Mouse (Mus musculus): ENCODE measurements around the gene Met. TPM values are rescaled to one million over a fixed set of nuclear protein-coding genes. Genes with fewer than 3 reads are reported as not detected.

Gene Met
- total and polyA plus RNA-seq, 3 experiments = 0.49 TPM; not detected in 2

DNA sequence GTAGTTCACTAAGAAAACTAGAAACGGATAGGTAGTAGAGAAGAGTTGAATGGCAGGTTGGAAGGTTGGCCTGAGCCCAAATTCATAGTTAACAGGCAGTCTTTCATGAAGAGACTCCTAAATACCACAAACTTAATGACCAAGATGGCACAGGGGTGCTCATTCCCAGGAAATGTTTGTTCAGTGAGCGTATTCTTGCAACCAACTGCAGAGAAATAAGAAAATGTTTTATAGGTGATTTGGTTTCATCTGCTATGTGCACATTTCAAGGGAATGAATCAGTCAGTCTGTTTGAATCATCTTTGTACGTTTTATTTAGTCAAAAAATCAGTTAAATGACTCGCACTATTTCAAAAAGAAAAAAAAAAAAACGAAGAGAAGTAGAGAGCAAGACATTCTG, 21.6 kb downstream of the Met start:
- Histone ChIP-seq H3K4me3 (ENCODE audit: low read depth, low read length) (no peak overlapping the region), H3K9me3 (replicated peaks) (no peaks in the 10 kb centered on the region), H3K36me3 (replicated peaks) (no peaks in the 10 kb centered on the region), H3K4me1 (ENCODE audit: insufficient read depth, low read depth, low read length) (no peaks in the 10 kb centered on the region), H3K27me3 (ENCODE audit: insufficient read depth, low read length) (peaks cover 2% of the 10 kb centered on the region; the same call in 1 of the 2 replicates)
- no peak for DNase-seq (ENCODE audit: low spot score)
- no peak for ATAC-seq (ENCODE audit: extremely low read depth, insufficient number of reproducible peaks, low FRiP score, poor library complexity, severe bottlenecking)
- TF ChIP-seq POLR2AphosphoS5 (IDR thresholded peaks at IDR 0.05; ENCODE audit: insufficient replicate concordance, low read depth, low read length) (no peak), GATA2 (IDR thresholded peaks at IDR 0.05; ENCODE audit: borderline replicate concordance, low read depth, low read length) (no peak), CTCF (IDR thresholded peaks at IDR 0.05; ENCODE audit: low read depth, low read length) (no peak), TAL1 (conservative IDR thresholded peaks at IDR 0.05; ENCODE audit: low read depth, low read length) (no peak), GATA1 (IDR thresholded peaks at IDR 0.05; ENCODE audit: borderline replicate concordance, low read length) (no peak)

GRCm38 (mm10) chr6:17485782-17486181, 22.2 kb downstream of the Met start:
- H3K27me3 ChIP-seq (ENCODE audit: insufficient read depth, low read length) = peaks cover 2% of the 10 kb centered on the region; the same call in 1 of the 2 replicates
- DNase-seq (ENCODE audit: low spot score) = no peak
- no peak for TF ChIP-seq GATA1 (IDR thresholded peaks at IDR 0.05; ENCODE audit: borderline replicate concordance, low read length)
- TF ChIP-seq GATA2 (IDR thresholded peaks at IDR 0.05; ENCODE audit: borderline replicate concordance, low read depth, low read length) = no peak
- TF ChIP-seq TAL1 (conservative IDR thresholded peaks at IDR 0.05; ENCODE audit: low read depth, low read length) = no peak
- no peak for TF ChIP-seq CTCF (IDR thresholded peaks at IDR 0.05; ENCODE audit: low read depth, low read length)
- TF ChIP-seq POLR2AphosphoS5 (IDR thresholded peaks at IDR 0.05; ENCODE audit: insufficient replicate concordance, low read depth, low read length) = no peak
- ATAC-seq (ENCODE audit: extremely low read depth, insufficient number of reproducible peaks, low FRiP score, poor library complexity, severe bottlenecking) = no peak
- no peaks in the 10 kb centered on the region for H3K36me3 ChIP-seq (replicated peaks)
- no peaks in the 10 kb centered on the region for H3K4me1 ChIP-seq (ENCODE audit: insufficient read depth, low read depth, low read length)
- no peaks in the 10 kb centered on the region for H3K9me3 ChIP-seq (replicated peaks)
- H3K4me3 ChIP-seq (ENCODE audit: low read depth, low read length) = no peak overlapping the region

- DNase-seq (ENCODE audit: low spot score) (no peak), ATAC-seq (ENCODE audit: extremely low read depth, insufficient number of reproducible peaks, low FRiP score, poor library complexity, severe bottlenecking) (no peak)
- Histone ChIP-seq H3K4me3 (ENCODE audit: low read depth, low read length) (no peak overlapping the region), H3K27me3 (ENCODE audit: insufficient read depth, low read length) (no peaks in the 10 kb centered on the region), H3K4me1 (ENCODE audit: insufficient read depth, low read depth, low read length) (no peaks in the 10 kb centered on the region), H3K9me3 (replicated peaks) (no peaks in the 10 kb centered on the region), H3K36me3 (replicated peaks) (no peaks in the 10 kb centered on the region)
- TF ChIP-seq POLR2AphosphoS5 (IDR thresholded peaks at IDR 0.05; ENCODE audit: insufficient replicate concordance, low read depth, low read length) (no peak), GATA2 (IDR thresholded peaks at IDR 0.05; ENCODE audit: borderline replicate concordance, low read depth, low read length) (no peak), CTCF (IDR thresholded peaks at IDR 0.05; ENCODE audit: low read depth, low read length) (no peak), GATA1 (IDR thresholded peaks at IDR 0.05; ENCODE audit: borderline replicate concordance, low read length) (no peak), TAL1 (conservative IDR thresholded peaks at IDR 0.05; ENCODE audit: low read depth, low read length) (no peak)
Observed at GRCm38 (mm10) chr6:17488291-17488817, 24.8 kb downstream of the Met start.

DNA sequence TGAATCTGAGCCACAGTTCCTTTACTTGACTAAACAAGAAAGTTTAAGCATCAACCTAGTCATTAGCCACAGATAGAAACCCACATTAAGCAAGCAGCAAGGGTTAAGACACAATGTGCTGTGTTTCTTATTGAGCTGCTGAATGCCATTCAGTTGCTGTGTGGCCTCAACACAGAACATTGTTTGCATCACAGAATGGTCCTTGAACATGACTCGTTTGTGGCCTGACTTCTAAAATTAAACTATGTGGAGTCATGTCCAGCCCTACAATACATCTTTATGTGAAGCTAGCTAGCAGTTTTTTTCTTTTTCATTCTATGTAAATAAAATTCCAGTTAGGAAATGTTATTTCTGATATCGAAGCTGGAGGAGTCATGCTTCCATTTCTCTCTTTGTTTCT, 27.2 kb downstream of the Met start:
- Histone ChIP-seq H3K4me1 (ENCODE audit: insufficient read depth, low read depth, low read length) (no peaks in the 10 kb centered on the region), H3K9me3 (replicated peaks) (no peaks in the 10 kb centered on the region), H3K27me3 (ENCODE audit: insufficient read depth, low read length) (no peaks in the 10 kb centered on the region), H3K36me3 (replicated peaks) (no peaks in the 10 kb centered on the region), H3K4me3 (ENCODE audit: low read depth, low read length) (no peak overlapping the region)
- no peak for ATAC-seq (ENCODE audit: extremely low read depth, insufficient number of reproducible peaks, low FRiP score, poor library complexity, severe bottlenecking)
- TF ChIP-seq GATA1 (IDR thresholded peaks at IDR 0.05; ENCODE audit: borderline replicate concordance, low read length) (no peak), CTCF (IDR thresholded peaks at IDR 0.05; ENCODE audit: low read depth, low read length) (no peak), POLR2AphosphoS5 (IDR thresholded peaks at IDR 0.05; ENCODE audit: insufficient replicate concordance, low read depth, low read length) (no peak), TAL1 (conservative IDR thresholded peaks at IDR 0.05; ENCODE audit: low read depth, low read length) (no peak), GATA2 (IDR thresholded peaks at IDR 0.05; ENCODE audit: borderline replicate concordance, low read depth, low read length) (no peak)
- DNase-seq (ENCODE audit: low spot score) = no peak

DNA sequence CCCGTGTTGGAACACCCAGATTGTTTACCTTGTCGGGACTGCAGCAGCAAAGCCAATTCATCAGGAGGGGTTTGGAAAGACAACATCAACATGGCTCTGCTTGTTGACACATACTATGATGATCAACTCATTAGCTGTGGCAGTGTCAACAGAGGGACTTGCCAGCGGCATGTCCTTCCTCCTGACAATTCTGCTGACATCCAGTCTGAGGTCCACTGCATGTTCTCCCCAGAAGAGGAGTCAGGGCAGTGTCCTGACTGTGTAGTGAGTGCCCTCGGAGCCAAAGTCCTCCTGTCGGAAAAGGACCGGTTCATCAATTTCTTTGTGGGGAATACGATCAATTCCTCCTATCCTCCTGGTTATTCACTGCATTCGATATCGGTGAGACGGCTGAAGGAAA, 27.9 kb downstream of the Met start:
- no peak for TF ChIP-seq CTCF (IDR thresholded peaks at IDR 0.05; ENCODE audit: low read depth, low read length)
- no peak for TF ChIP-seq GATA2 (IDR thresholded peaks at IDR 0.05; ENCODE audit: borderline replicate concordance, low read depth, low read length)
- TF ChIP-seq TAL1 (conservative IDR thresholded peaks at IDR 0.05; ENCODE audit: low read depth, low read length) = no peak
- TF ChIP-seq GATA1 (IDR thresholded peaks at IDR 0.05; ENCODE audit: borderline replicate concordance, low read length) = no peak
- no peak for TF ChIP-seq POLR2AphosphoS5 (IDR thresholded peaks at IDR 0.05; ENCODE audit: insufficient replicate concordance, low read depth, low read length)
- no peak overlapping the region for H3K4me3 ChIP-seq (ENCODE audit: low read depth, low read length)
- ATAC-seq (ENCODE audit: extremely low read depth, insufficient number of reproducible peaks, low FRiP score, poor library complexity, severe bottlenecking) (no peak), DNase-seq (ENCODE audit: low spot score) (no peak)
- no peaks in the 10 kb centered on the region for H3K27me3 ChIP-seq (ENCODE audit: insufficient read depth, low read length)
- H3K4me1 ChIP-seq (ENCODE audit: insufficient read depth, low read depth, low read length) = no peaks in the 10 kb centered on the region
- no peaks in the 10 kb centered on the region for H3K9me3 ChIP-seq (replicated peaks)
- no peaks in the 10 kb centered on the region for H3K36me3 ChIP-seq (replicated peaks)

- TF ChIP-seq POLR2AphosphoS5 (IDR thresholded peaks at IDR 0.05; ENCODE audit: insufficient replicate concordance, low read depth, low read length) (no peak), GATA2 (IDR thresholded peaks at IDR 0.05; ENCODE audit: borderline replicate concordance, low read depth, low read length) (no peak), GATA1 (IDR thresholded peaks at IDR 0.05; ENCODE audit: borderline replicate concordance, low read length) (no peak), CTCF (IDR thresholded peaks at IDR 0.05; ENCODE audit: low read depth, low read length) (no peak), TAL1 (conservative IDR thresholded peaks at IDR 0.05; ENCODE audit: low read depth, low read length) (no peak)
- no peak for ATAC-seq (ENCODE audit: extremely low read depth, insufficient number of reproducible peaks, low FRiP score, poor library complexity, severe bottlenecking)
- DNase-seq (ENCODE audit: low spot score) = no peak
- Histone ChIP-seq H3K4me3 (ENCODE audit: low read depth, low read length) (no peak overlapping the region), H3K9me3 (replicated peaks) (no peaks in the 10 kb centered on the region), H3K36me3 (replicated peaks) (no peaks in the 10 kb centered on the region), H3K27me3 (ENCODE audit: insufficient read depth, low read length) (no peaks in the 10 kb centered on the region), H3K4me1 (ENCODE audit: insufficient read depth, low read depth, low read length) (no peaks in the 10 kb centered on the region)
Observed at GRCm38 (mm10) chr6:17492062-17492461, 28.5 kb downstream of the Met start.
